18 mouse cellular contexts compared by ENCODE assay signal in genomic region chr1:99970184-99971086, GRCm38 (mm10).
DNase-seq lines count a peak whose midpoint lies in the region; ATAC-seq and TF ChIP-seq lines count a peak whose summit lies in the region.
"Had no signal": no experiment of that assay in that cellular context is flagged by ENCODE, and none has a peak within 500 bp of the region (broad histone marks: within the 10 kb centered on the region; RNA-seq: fewer than 3 reads in every experiment).

No protein-coding gene starts in this region.

- no peak for DNase-seq in hindbrain, embryonic 10.5 days (ENCODE audit: low spot score)
- DNase-seq in ES-E14 (ENCODE audit: low read depth, low spot score) (peak; percentile 37), ZHBTc4 (ENCODE audit: low read depth, low spot score) (peak; percentile 28)
- peak; percentile 53 for DNase-seq in midbrain, embryonic 14.5 days
- DNase-seq in heart, adult 9 months (ENCODE audit: low spot score in 2 of 2), result no peak
- DNase-seq in layer of hippocampus, postnatal 14 days (ENCODE audit: low spot score in 2 of 2), result no peak
- DNase-seq: adrenal gland, postnatal 10 days; cerebellum, adult 9-10 months; heart, adult 18-20 months; kidney, adult 2 months; kidney, postnatal 14 days; lung, adult 18-20 months; lung, postnatal 36 days; thymus, postnatal 14 days had no signal

- 0 out of 2 replicates have a peak, but pooled peaks cover 5% of the 10 kb centered on the region for H3K4me1 ChIP-seq in hindbrain, embryonic 15.5 days (replicated peaks)
- H3K4me1 ChIP-seq in hindbrain, embryonic 10.5 days (replicated peaks), result no peaks in the 10 kb centered on the region
- 0 out of 4 replicates have a peak, but pooled peaks cover 0 to 2% of the 10 kb centered on the region in 2 experiments for H3K4me1 ChIP-seq in ES-E14 (ENCODE audit: control insufficient read depth in 2 of 2, insufficient read depth in 2 of 2, low read length in 2 of 2, poor library complexity in 1 of 2)
- H3K4me1 ChIP-seq in midbrain, embryonic 14.5 days (ENCODE audit: control insufficient read depth, insufficient read depth, low read length), result no peaks in the 10 kb centered on the region
- H3K4me1 ChIP-seq: heart, embryonic 15.5 days had no signal

- H3K4me2 ChIP-seq in hindbrain, embryonic 15.5 days, result no peak overlapping the region
- H3K4me2 ChIP-seq in midbrain, embryonic 14.5 days (ENCODE audit: low read length), result no peak overlapping the region
- H3K4me2 ChIP-seq: heart, embryonic 15.5 days had no signal

- H3K4me3 ChIP-seq in hindbrain, embryonic 15.5 days, result no peak overlapping the region
- no peak overlapping the region for H3K4me3 ChIP-seq in hindbrain, embryonic 10.5 days
- no peak overlapping the region for H3K4me3 ChIP-seq in ES-E14 (ENCODE audit: insufficient read depth in 1 of 2, low read depth in 1 of 2, low read length in 2 of 2, poor library complexity in 1 of 2, severe bottlenecking in 1 of 2)
- H3K4me3 ChIP-seq in midbrain, embryonic 14.5 days (replicated peaks; ENCODE audit: low read depth, low read length), result no peak overlapping the region
- H3K4me3 ChIP-seq: heart, embryonic 15.5 days had no signal

- peak; percentile 56; the same call in 1 of the 2 replicates for ATAC-seq in hindbrain, embryonic 15.5 days (ENCODE audit: low FRiP score, low read depth)
- ATAC-seq in midbrain, embryonic 14.5 days (ENCODE audit: low FRiP score, low TSS enrichment), result no peak; the same call in 1 of the 2 replicates
- ATAC-seq: forebrain, embryonic 16.5 days had no signal

- WGBS in hindbrain, embryonic 15.5 days, result 17% methylated on average over 4 of the region's 4 CpGs
- WGBS in hindbrain, embryonic 10.5 days, result 26% methylated on average over 4 of the region's 4 CpGs
- 17% methylated on average over 4 of the region's 4 CpGs for WGBS in midbrain, embryonic 14.5 days

- H3K36me3 ChIP-seq in hindbrain, embryonic 15.5 days, result no peaks in the 10 kb centered on the region
- no peaks in the 10 kb centered on the region for H3K36me3 ChIP-seq in hindbrain, embryonic 10.5 days
- no peaks in the 10 kb centered on the region for H3K36me3 ChIP-seq in ES-E14 (ENCODE audit: control insufficient read depth, insufficient read depth, low read length, poor library complexity, severe bottlenecking)
- no peaks in the 10 kb centered on the region for H3K36me3 ChIP-seq in midbrain, embryonic 14.5 days (ENCODE audit: control insufficient read depth, insufficient read depth, low read length)
- H3K36me3 ChIP-seq: G1E; heart, embryonic 15.5 days had no signal

- no peaks in the 10 kb centered on the region for H3K27me3 ChIP-seq in hindbrain, embryonic 15.5 days
- no peaks in the 10 kb centered on the region for H3K27me3 ChIP-seq in hindbrain, embryonic 10.5 days (ENCODE audit: insufficient read depth, poor library complexity, severe bottlenecking)
- H3K27me3 ChIP-seq in midbrain, embryonic 14.5 days (ENCODE audit: control insufficient read depth, insufficient read depth, low read length), result no peaks in the 10 kb centered on the region
- H3K27me3 ChIP-seq: heart, embryonic 15.5 days had no signal

- H3K9me3 ChIP-seq in hindbrain, embryonic 15.5 days, result no peaks in the 10 kb centered on the region
- no peaks in the 10 kb centered on the region for H3K9me3 ChIP-seq in hindbrain, embryonic 10.5 days
- no peaks in the 10 kb centered on the region for H3K9me3 ChIP-seq in ES-E14 (ENCODE audit: control insufficient read depth, insufficient read depth, low read depth, low read length)
- H3K9me3 ChIP-seq in midbrain, embryonic 14.5 days (ENCODE audit: control insufficient read depth, low read length), result no peaks in the 10 kb centered on the region
- H3K9me3 ChIP-seq: heart, embryonic 15.5 days had no signal

- H3K9ac ChIP-seq in hindbrain, embryonic 15.5 days, result no peak overlapping the region
- H3K9ac ChIP-seq in ES-E14 (ENCODE audit: insufficient read depth, low read depth, low read length, poor library complexity, severe bottlenecking), result no peak overlapping the region
- no peak overlapping the region for H3K9ac ChIP-seq in midbrain, embryonic 14.5 days (replicated peaks; ENCODE audit: low read length)
- H3K9ac ChIP-seq: heart, embryonic 15.5 days had no signal

- in situ Hi-C loops in ES-E14 (cut with MboI; ENCODE audit: low sequenced_read_pairs in 2 of 2, unreplicated experiment in 2 of 2), result no loop called here

- no peak overlapping the region for H3K27ac ChIP-seq in hindbrain, embryonic 15.5 days (replicated peaks)
- no peak overlapping the region for H3K27ac ChIP-seq in hindbrain, embryonic 10.5 days
- H3K27ac ChIP-seq in ES-E14 (ENCODE audit: insufficient read depth, low read depth, low read length, poor library complexity, severe bottlenecking), result no peak overlapping the region
- no peak overlapping the region; the same call in 1 of the 2 replicates for H3K27ac ChIP-seq in midbrain, embryonic 14.5 days (replicated peaks; ENCODE audit: low read depth, low read length)
- H3K27ac ChIP-seq: heart, embryonic 15.5 days had no signal

TF ChIP-seq in ES-E14, 5 proteins besides CTCF, POLR2A, EP300 and RAD21:
- TF ChIP-seq HCFC1 (IDR thresholded peaks at IDR 0.05; ENCODE audit: borderline replicate concordance, insufficient read depth, low read length) (no peak), ZC3H11A (IDR thresholded peaks at IDR 0.05; ENCODE audit: borderline replicate concordance, low read depth, low read length) (no peak), CHD2 (IDR thresholded peaks at IDR 0.05; ENCODE audit: low read depth, low read length) (no peak), MAFK (IDR thresholded peaks at IDR 0.05; ENCODE audit: insufficient read depth, low read depth, low read length) (no peak), ZNF384 (IDR thresholded peaks at IDR 0.05; ENCODE audit: low read depth, low read length) (no peak)

Comparison
In these comparisons a context has a peak if more than half of its experiments do, and no peak if none do; other contexts are left out.
1. DNase-seq: peak in ES-E14 (single experiment), ZHBTc4 (single experiment) and midbrain, embryonic 14.5 days (single experiment); none in hindbrain, embryonic 10.5 days (single experiment), heart, adult 9 months (0 of 2) and layer of hippocampus, postnatal 14 days (0 of 2).